Mouse (Mus musculus): ENCODE measurements around the gene Gm9747. TPM values are rescaled to one million over a fixed set of nuclear protein-coding genes. Genes with fewer than 3 reads are reported as not detected.

Gene Gm9747
- polyA plus RNA-seq (2012; rRNA removed): 0.05 TPM in 1 of 2 replicates, not detected in the other

GRCm38 (mm10) chr1:82232812-82233211, at the start of gene Gm9747:
Gm9747 (plus strand) TSS chr1:82233112.

Other genes with a start within 250 kb of the Gm9747 start
- gene Irs1, start 58.3 kb downstream of the Gm9747 start, polyA plus RNA-seq (2012; rRNA removed): 1.0 and 1.2 TPM in 2 replicates
- 6.3 and 6.4 TPM in 2 replicates for gene Rhbdd1, start 83.3 kb downstream of the Gm9747 start, polyA plus RNA-seq (2012; rRNA removed)